Mouse (Mus musculus) liver, adult (tissue): ENCODE results near the gene Fbln1.

Source experiments
- GATA4 ChIP-seq: IDR thresholded peaks from 2 replicates; pipeline ENCODE4 v1.6.1; 2014; ENCODE audit warnings: mild to moderate bottlenecking, low read length; ENCODE audit not compliant: insufficient replicate concordance

The Fbln1 gene

DNA sequence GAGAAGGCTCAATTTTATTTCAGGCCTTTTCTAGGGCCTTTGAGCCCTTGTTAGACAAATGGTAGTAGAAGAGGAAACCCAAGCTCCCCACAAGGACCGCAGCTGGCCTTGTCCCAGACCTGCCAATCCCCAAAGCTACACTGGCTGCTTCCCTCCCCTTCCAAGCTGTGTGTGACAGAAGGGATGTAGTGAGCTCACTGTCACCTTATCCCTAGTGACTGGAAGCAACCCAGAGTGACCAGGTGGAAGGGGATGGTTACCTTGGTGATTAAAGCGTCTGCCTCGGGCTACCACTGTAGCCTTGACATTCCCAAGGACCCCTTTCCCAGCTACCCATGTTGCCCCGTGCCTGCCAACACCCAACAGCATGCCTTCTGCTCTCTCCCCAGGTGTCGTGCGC, 78.9 kb downstream of the Fbln1 start:
- no peak for TF ChIP-seq GATA4

DNA sequence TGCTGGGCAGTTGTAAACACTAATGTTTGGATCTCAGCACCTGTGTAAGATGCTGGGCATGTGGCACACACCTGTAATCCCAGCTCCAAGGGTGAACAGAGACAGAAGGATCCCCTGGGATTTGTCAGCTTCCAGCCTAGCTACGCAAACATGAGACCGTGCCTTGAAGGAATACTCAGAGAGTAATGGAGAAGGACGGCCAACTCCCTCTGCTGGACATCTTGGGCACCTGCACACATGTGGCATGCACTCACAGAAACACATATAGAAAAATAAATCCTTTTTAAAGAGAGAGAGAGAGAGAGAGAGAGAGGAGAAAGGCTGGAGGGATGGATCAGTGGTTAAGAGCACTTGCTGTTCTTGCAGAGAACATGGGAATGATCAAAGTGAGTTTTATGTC, 88.9 kb downstream of the Fbln1 start:
- no peak for TF ChIP-seq GATA4

GRCm38 (mm10) chr15:85295544-85295943, 89.8 kb downstream of the Fbln1 start:
- no peak for TF ChIP-seq GATA4

GRCm38 (mm10) chr15:85295977-85296376, 90.2 kb downstream of the Fbln1 start:
- no peak for TF ChIP-seq GATA4

DNA sequence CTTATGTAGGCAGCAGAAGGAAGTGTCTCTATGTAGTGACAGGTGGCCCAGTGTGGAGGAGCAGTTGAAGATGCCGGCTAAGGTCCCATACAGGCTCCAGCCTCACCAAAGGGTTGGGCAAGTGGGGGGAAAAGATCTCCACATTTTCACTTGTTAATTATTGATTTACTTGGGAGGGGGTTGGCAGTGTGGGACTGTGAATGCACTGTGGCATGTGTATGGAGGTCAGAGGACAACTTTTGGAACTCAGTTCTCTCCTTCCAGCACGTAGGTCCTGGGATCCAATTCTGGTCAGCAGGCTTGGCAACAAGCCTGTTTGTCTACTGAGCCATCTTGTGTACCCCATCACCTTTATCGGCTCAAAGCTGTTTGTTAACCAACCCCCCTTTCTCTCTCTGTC, 90.8 kb downstream of the Fbln1 start:
- TF ChIP-seq GATA4: no peak

GRCm38 (mm10) chr15:85298167-85298781, 92.5 kb downstream of the Fbln1 start:
- no peak for TF ChIP-seq GATA4

DNA sequence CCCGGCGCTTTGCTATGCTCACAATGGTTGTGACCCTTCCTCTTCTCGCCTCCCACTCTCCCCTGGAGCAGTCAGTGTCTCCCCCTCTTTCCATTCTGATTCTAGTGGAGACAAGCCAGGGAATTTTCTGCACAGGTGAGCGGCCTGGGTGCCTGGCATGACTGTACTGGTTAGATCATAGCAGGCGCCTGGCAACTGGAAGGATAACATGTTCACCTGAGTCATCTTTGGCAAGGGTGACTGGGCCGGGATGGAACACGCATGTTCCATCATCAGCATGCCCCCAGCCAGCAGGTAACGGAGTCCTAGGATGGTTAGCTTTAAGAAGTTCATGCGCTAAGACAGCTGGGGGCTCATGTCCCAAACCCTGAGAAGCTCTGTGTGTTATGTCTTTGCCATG, 93.2 kb downstream of the Fbln1 start:
- no peak for TF ChIP-seq GATA4

GRCm38 (mm10) chr15:85303241-85303640, 97.5 kb downstream of the Fbln1 start:
- no peak for TF ChIP-seq GATA4

- TF ChIP-seq GATA4: no peak
These were observed 98.2 kb downstream of the Fbln1 start for GRCm38 (mm10) chr15:85303976-85304375.

DNA sequence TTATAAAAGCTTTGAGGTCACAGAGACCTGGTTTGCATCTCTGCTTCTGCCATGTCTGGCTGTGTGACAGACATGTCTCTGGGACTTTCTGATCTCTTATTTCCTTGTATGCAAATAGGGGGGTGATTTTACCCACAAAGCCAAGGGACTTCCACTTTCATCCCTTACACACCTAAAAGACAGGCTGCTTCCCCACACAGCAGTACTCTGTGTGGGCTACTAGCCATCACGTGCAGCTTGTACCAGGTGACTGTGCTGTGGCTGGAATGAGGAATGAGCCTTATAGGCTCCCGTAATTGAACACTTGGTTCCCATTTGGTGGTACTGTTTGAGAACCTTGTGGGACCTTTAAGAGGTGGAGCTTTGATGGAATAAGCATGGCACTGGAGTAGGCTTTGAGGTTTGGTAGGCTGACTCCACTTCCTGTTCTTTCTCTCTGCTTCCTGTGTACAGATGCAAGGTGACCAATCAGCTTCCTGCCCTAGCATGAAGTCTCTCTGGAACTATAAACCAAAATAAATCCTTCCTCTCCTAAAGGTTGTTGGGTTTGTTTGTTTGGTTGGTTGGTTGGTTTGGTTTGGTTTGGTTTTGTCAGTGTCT, 101.4 kb downstream of the Fbln1 start:
- TF ChIP-seq GATA4: no peak

GRCm38 (mm10) chr15:85311058-85311657, 105.4 kb downstream of the Fbln1 start:
- no peak for TF ChIP-seq GATA4

DNA sequence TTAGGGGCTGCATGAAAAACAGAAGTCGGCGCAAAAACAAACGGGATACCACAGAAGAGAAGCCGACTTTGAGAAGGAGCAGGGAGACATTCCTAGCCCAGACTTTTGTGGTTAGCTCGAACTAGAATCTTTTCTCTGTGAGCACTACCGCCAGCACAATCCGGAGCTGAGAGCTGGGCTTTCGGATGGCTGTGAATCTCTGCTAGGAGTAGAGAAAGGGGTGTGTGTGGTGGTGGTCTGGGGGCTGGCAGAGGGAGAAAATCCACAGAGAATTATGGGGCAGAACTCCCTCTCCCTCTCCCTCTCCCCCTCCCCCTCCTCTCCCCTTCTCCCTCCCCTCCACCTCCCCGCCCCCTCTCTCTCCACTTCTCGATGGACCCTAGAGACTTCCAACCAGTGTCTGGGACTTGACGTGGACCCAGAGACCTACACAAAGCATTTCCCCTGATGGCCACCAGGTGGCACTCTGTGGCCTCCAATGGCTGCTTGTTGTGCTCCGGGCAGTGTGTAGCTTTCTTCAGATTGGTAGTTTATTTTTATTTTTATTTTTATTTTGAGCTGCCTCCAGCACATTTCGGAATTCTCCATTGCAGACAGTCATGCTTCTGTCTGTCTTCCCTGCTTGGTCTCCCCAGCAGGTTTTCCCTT, 109.8 kb downstream of the Fbln1 start:
- no peak for TF ChIP-seq GATA4

- no peak for TF ChIP-seq GATA4
These were observed 110.8 kb downstream of the Fbln1 start for GRCm38 (mm10) chr15:85316342-85317140.

DNA sequence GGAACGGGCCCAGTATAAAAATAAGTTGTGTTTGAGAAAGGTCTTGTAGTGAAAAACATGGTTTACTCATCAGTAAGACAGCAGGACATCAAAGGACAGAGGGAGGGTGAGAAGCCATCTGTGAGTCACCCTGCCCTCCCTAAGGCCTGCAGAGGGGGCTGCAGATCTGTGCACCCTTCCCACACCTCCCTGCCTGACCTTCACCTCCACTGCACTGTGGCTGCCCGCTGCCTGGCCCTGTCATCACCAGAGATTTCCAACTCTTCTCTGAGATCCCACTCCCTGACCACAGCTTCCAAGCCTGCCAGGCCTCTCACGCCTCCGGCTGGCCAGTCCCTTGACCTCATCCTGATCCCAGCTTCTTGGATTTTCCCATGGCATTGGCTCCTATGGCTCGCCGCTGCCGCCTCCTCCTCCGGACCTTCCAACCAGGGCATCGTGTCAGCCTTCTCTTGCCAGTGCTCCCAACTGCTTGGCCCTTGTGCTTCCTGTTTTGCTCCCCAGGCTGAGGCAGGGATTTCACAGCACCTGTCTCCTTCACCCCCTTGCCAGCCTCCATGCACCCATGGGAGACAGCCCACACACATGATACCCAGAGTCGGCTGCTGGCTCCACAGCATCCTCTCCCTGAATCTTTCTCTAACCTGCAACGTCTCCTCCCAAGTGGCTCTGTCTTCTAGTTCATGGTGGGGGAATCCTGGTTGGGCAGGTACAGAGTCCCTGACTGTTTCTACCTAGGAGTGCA, 114.3 kb downstream of the Fbln1 start:
- TF ChIP-seq GATA4: no peak

DNA sequence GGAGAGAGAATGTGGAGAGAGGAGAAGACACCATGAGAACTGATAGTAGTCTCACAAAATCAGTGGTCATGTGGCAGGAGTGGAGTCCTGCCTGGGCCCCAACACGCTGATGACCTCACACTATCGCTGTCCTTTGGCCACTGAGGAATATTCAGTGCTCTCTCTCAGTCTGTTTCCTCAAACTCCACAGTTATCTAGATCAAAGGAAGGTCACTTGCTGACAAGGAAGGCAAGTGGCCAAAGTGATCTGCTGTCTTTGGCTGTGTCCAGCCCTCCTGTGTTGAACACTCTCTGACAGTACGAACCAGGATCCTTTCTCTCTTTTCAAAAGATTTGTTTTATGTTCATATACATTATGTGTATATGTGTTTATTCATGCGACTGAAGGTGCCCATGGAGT, 117.5 kb downstream of the Fbln1 start:
- no peak for TF ChIP-seq GATA4

DNA sequence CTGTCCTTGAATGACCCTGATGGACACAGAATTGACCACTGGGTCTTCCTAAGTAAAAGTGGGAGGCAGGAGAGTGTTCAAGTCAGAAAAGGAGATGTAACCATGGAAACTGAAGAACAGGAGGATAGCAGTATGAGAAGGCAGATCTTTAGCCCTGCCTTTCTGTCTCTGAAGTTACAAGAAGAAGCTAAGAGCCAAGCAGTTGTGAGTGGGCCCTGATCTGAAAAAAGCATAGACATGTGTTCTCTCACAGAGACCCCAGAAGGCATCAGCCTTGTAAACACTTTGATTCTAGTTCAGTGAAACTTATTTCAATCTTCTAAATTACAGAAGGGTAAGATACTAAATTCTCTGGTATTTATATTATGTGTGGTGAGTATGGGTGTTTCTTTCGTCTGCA, 118.7 kb downstream of the Fbln1 start:
- TF ChIP-seq GATA4: no peak
